Mouse (Mus musculus) intestine, postnatal 0 days (tissue): ENCODE data around the gene Cacna1c. TPM values are rescaled to one million over a fixed set of nuclear protein-coding genes. Genes with fewer than 3 reads are reported as not detected.

Source experiments
- ATAC-seq: fragments of 200-750 bp; cut with Nextera tagmentation; 2 replicates; pipeline ENCODE4 v1.8.0; 2017; ENCODE audit warnings: mild to moderate bottlenecking, moderate TSS enrichment, moderate library complexity
- H3K27ac ChIP-seq: fragments of 300-500 bp; sonication (generic); 2 replicates; pipeline ENCODE4 v1.5.1; 2014; ENCODE audit warnings: mild to moderate bottlenecking, low read depth, low read length, moderate library complexity
- H3K27me3 ChIP-seq: fragments of 300-500 bp; sonication (generic); replicated peaks from 2 replicates; pipeline ENCODE4 v1.6.1; 2014; ENCODE audit warnings: low read length, mixed read lengths; ENCODE audit not compliant: control insufficient read depth, insufficient read depth
- H3K36me3 ChIP-seq: fragments of 300-500 bp; sonication (generic); 2 replicates; pipeline ENCODE4 v1.6.1; 2014; ENCODE audit warnings: mild to moderate bottlenecking, moderate library complexity; ENCODE audit not compliant: control insufficient read depth, insufficient read depth
- H3K4me1 ChIP-seq: fragments of 300-500 bp; sonication (generic); replicated peaks from 2 replicates; pipeline ENCODE4 v1.6.1; 2014; ENCODE audit warnings: antibody characterized with exemption, low read length, mixed read lengths; ENCODE audit not compliant: control insufficient read depth, insufficient read depth
- H3K4me2 ChIP-seq: fragments of 300-500 bp; sonication (generic); replicated peaks from 2 replicates; pipeline ENCODE4 v1.6.1; 2014; ENCODE audit warnings: low read depth, mild to moderate bottlenecking, moderate library complexity
- H3K4me3 ChIP-seq: fragments of 300-500 bp; sonication (generic); 2 replicates; pipeline ENCODE4 v1.5.1; 2014; ENCODE audit warnings: low read depth, low read length
- H3K9ac ChIP-seq: fragments of 300-500 bp; sonication (generic); 2 replicates; pipeline ENCODE4 v1.6.1; 2014; ENCODE audit warnings: mild to moderate bottlenecking, low read depth, low read length
- H3K9me3 ChIP-seq: fragments of 300-500 bp; sonication (generic); 2 replicates; pipeline ENCODE4 v1.6.1; 2016; ENCODE audit warnings: mixed run types; ENCODE audit not compliant: control insufficient read depth
- CTCF ChIP-seq: sonication (generic); IDR thresholded peaks from 2 replicates; pipeline ENCODE4 v1.5.1; 2016; ENCODE audit warnings: low read depth, mild to moderate bottlenecking, control low read depth, antibody characterized with exemption, moderate library complexity
- WGBS: fragments of 180-500 bp; shearing (Covaris S2); extraction: QIAGEN DNeasy Blood & Tissue Kit; methylation state at CpG from one replicate; pipeline ENCODE4 v1.1.7; 2014; 5-methylcytosine and 5-hydroxymethylcytosine counted together
- polyA plus RNA-seq: library from polyadenylated mRNA; unstranded; fragments of >200 nt; fragmentation: Nextera tagmentation; extraction: Ambion mirVana; gene quantifications from 2 replicates; pipeline ENCODE4 v1.2.1, GENCODE M21; 2015

The Cacna1c gene
- polyA plus RNA-seq, 1 experiment from 2014 or later, result 1.2 TPM

- no peak overlapping the region for H3K4me2 ChIP-seq
- H3K9ac ChIP-seq, result no peak overlapping the region
- H3K36me3 ChIP-seq, result no peaks in the 10 kb centered on the region
- H3K27me3 ChIP-seq, result no peaks in the 10 kb centered on the region
- H3K4me3 ChIP-seq, result no peak overlapping the region
- TF ChIP-seq CTCF, result no peak
- WGBS, result 85% methylated on average over 4 of the region's 4 CpGs
- ATAC-seq, result no peak
- no peak overlapping the region for H3K27ac ChIP-seq
- H3K4me1 ChIP-seq, result no peaks in the 10 kb centered on the region
- H3K9me3 ChIP-seq, result no peaks in the 10 kb centered on the region
Observed at GRCm38 (mm10) chr6:119132863-119133262, 63.4 kb downstream of the Cacna1c start.

- 79% methylated on average over 8 of the region's 8 CpGs for WGBS
- H3K27me3 ChIP-seq, result no peaks in the 10 kb centered on the region
- no peak overlapping the region for H3K4me2 ChIP-seq
- no peaks in the 10 kb centered on the region for H3K4me1 ChIP-seq
- ATAC-seq, result no peak
- H3K9ac ChIP-seq, result no peak overlapping the region
- TF ChIP-seq CTCF, result no peak
- H3K9me3 ChIP-seq, result no peaks in the 10 kb centered on the region
- no peak overlapping the region for H3K27ac ChIP-seq
- no peak overlapping the region for H3K4me3 ChIP-seq
- H3K36me3 ChIP-seq, result no peaks in the 10 kb centered on the region
Observed at GRCm38 (mm10) chr6:119132111-119132735, 64.0 kb downstream of the Cacna1c start.

- Histone ChIP-seq H3K4me1 (no peaks in the 10 kb centered on the region), H3K27ac (no peak overlapping the region), H3K36me3 (no peaks in the 10 kb centered on the region), H3K4me3 (no peak overlapping the region), H3K9ac (no peak overlapping the region), H3K4me2 (no peak overlapping the region), H3K9me3 (no peaks in the 10 kb centered on the region), H3K27me3 (no peaks in the 10 kb centered on the region)
- peak; percentile 76 for TF ChIP-seq CTCF
- WGBS, result 72% methylated on average over 5 of the region's 5 CpGs
- no peak for ATAC-seq
Observed at GRCm38 (mm10) chr6:119129664-119130063, 66.6 kb downstream of the Cacna1c start.

- Histone ChIP-seq H3K9ac (no peak overlapping the region), H3K4me1 (no peaks in the 10 kb centered on the region), H3K4me2 (no peak overlapping the region), H3K27ac (no peak overlapping the region), H3K36me3 (no peaks in the 10 kb centered on the region), H3K27me3 (no peaks in the 10 kb centered on the region), H3K9me3 (no peaks in the 10 kb centered on the region), H3K4me3 (no peak overlapping the region)
- WGBS, result 88% methylated on average over 8 of the region's 8 CpGs
- ATAC-seq, result no peak
- TF ChIP-seq CTCF, result no peak
Observed at GRCm38 (mm10) chr6:119128521-119128920, 67.7 kb downstream of the Cacna1c start.

- Histone ChIP-seq H3K4me1 (no peaks in the 10 kb centered on the region), H3K27me3 (no peaks in the 10 kb centered on the region), H3K9ac (no peak overlapping the region), H3K27ac (no peak overlapping the region), H3K36me3 (no peaks in the 10 kb centered on the region), H3K4me3 (no peak overlapping the region), H3K9me3 (no peaks in the 10 kb centered on the region), H3K4me2 (no peak overlapping the region)
- no peak for TF ChIP-seq CTCF
- WGBS, result 86% methylated on average over 1 of the region's 1 CpGs
- no peak for ATAC-seq
Observed at GRCm38 (mm10) chr6:119128076-119128475, 68.1 kb downstream of the Cacna1c start.

- no peak overlapping the region for H3K9ac ChIP-seq
- no peak for ATAC-seq
- 84% methylated on average over 3 of the region's 3 CpGs for WGBS
Observed at GRCm38 (mm10) chr6:119126991-119127390, 69.2 kb downstream of the Cacna1c start.

More at GRCm38 (mm10) chr6:119126991-119127390, 69.2 kb downstream of the Cacna1c start:
- H3K4me3 ChIP-seq, result no peak overlapping the region
- TF ChIP-seq CTCF, result no peak
- H3K4me1 ChIP-seq, result no peaks in the 10 kb centered on the region
- H3K27ac ChIP-seq, result no peak overlapping the region
- no peak overlapping the region for H3K4me2 ChIP-seq
- no peaks in the 10 kb centered on the region for H3K9me3 ChIP-seq
- H3K36me3 ChIP-seq, result no peaks in the 10 kb centered on the region
- H3K27me3 ChIP-seq, result no peaks in the 10 kb centered on the region
